In the genomic region with DNA sequence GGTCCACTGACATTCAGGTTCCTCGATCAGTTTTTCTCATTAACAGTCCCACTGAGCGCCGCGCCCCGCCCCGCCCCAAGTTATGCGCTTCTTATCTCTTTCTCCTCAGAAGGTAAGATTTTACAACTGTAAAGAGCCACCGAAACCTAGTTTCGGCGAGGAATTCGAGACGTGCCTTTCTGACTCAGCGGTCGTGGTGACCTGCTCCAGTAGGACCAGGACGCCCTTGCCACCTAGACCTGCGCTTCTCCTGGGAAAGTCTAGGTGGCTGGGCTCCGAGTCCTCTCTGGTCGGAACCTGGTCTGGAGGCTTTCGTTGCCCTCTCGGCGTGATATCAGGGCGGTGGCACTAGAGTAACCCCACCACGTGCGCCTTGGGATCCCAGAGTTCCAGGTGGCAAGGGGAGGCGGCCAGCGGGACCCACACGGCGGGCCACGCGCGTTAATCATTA, we compare ENCODE assay signal across 8 mouse cellular contexts. TPM values are rescaled to one million over a fixed set of nuclear protein-coding genes. Genes with fewer than 3 reads are reported as not detected.
A peak's percentile ranks its signal among the peaks of the same experiment; 100 is the strongest.
DNase-seq lines count a peak whose midpoint lies in the region; ATAC-seq and TF ChIP-seq lines count a peak whose summit lies in the region.

No protein-coding gene starts in this region.

- H3K4me1 ChIP-seq in heart, postnatal 0 days (ENCODE audit: control insufficient read depth, insufficient read depth): peaks cover 35% of the 10 kb centered on the region
- peaks cover 3% of the 10 kb centered on the region for H3K4me1 ChIP-seq in ES-Bruce4 (ENCODE audit: control insufficient read depth, insufficient read depth, low read length)
- peaks cover 26% of the 10 kb centered on the region for H3K4me1 ChIP-seq in forebrain, embryonic 13.5 days
- peaks cover 40% of the 10 kb centered on the region for H3K4me1 ChIP-seq in liver, embryonic 15.5 days (replicated peaks)

- intact Hi-C loops in heart, postnatal 36 days (cut with DNase I): loop anchor here (2.0 to 5.0 kb wide), 2 partner anchors 36 to 56 kb away; no protein-coding TSS in a partner anchor
- intact Hi-C loops in left cerebral cortex, postnatal 10 days (cut with DNase I): no loop called here

- TF ChIP-seq CTCF in heart, postnatal 0 days (IDR thresholded peaks at IDR 0.05; ENCODE audit: low read depth): no peak
- no peak for TF ChIP-seq CTCF in ES-Bruce4 (IDR thresholded peaks at IDR 0.05; ENCODE audit: low read depth, low read length)

- no peak for DNase-seq in heart, postnatal 0 days (ENCODE audit: low spot score)
- no peak for DNase-seq in heart, postnatal 36 days
- no peak for DNase-seq in adrenal gland, adult 2 months
- DNase-seq in left cerebral cortex, postnatal 10 days (ENCODE audit: extremely low spot score in 1 of 2, low spot score in 2 of 2): no peak
- no peak for DNase-seq in urinary bladder, postnatal 14 days (ENCODE audit: low spot score)

- H3K9me3 ChIP-seq in heart, postnatal 0 days (replicated peaks; ENCODE audit: control insufficient read depth, low read length): no peaks in the 10 kb centered on the region
- H3K9me3 ChIP-seq in ES-Bruce4 (replicated peaks; ENCODE audit: control insufficient read depth, insufficient read depth, low read length, poor library complexity, severe bottlenecking): no peaks in the 10 kb centered on the region
- H3K9me3 ChIP-seq in forebrain, embryonic 13.5 days (replicated peaks): no peaks in the 10 kb centered on the region
- no peaks in the 10 kb centered on the region for H3K9me3 ChIP-seq in liver, embryonic 15.5 days (replicated peaks)

- under 1% methylated on average over 31 of the region's 31 CpGs for WGBS in heart, postnatal 0 days
- under 1% methylated on average over 31 of the region's 31 CpGs for WGBS in forebrain, embryonic 13.5 days
- WGBS in liver, embryonic 15.5 days (ENCODE audit: insufficient replicate concordance): under 1% methylated on average over 31 of the region's 31 CpGs

- 0 out of 2 replicates have a peak, but pooled peaks cover 16% of the 10 kb centered on the region for H3K27me3 ChIP-seq in heart, postnatal 0 days (ENCODE audit: control insufficient read depth, insufficient read depth, low read length)
- no peaks in the 10 kb centered on the region for H3K27me3 ChIP-seq in ES-Bruce4 (ENCODE audit: control insufficient read depth, insufficient read depth, low read length, poor library complexity, severe bottlenecking)
- peaks cover 70% of the 10 kb centered on the region for H3K27me3 ChIP-seq in forebrain, embryonic 13.5 days
- peaks cover 95% of the 10 kb centered on the region for H3K27me3 ChIP-seq in liver, embryonic 15.5 days

- peak overlapping the region; percentile 94 for H3K4me2 ChIP-seq in heart, postnatal 0 days (ENCODE audit: low read depth, low read length)
- H3K4me2 ChIP-seq in forebrain, embryonic 13.5 days: peak overlapping the region; percentile 95
- H3K4me2 ChIP-seq in liver, embryonic 15.5 days: peak overlapping the region; percentile 63

- peak; percentile 24; the same call in 1 of the 2 replicates for ATAC-seq in heart, postnatal 0 days (ENCODE audit: insufficient read depth, low read depth)
- no peak for ATAC-seq in forebrain, embryonic 13.5 days
- no peak for ATAC-seq in liver, embryonic 15.5 days (ENCODE audit: insufficient read depth)

- H3K36me3 ChIP-seq in heart, postnatal 0 days (replicated peaks; ENCODE audit: control insufficient read depth, insufficient read depth, low read length): no peaks in the 10 kb centered on the region
- H3K36me3 ChIP-seq in ES-Bruce4 (ENCODE audit: control insufficient read depth, insufficient read depth, low read length, poor library complexity, severe bottlenecking): no peaks in the 10 kb centered on the region
- H3K36me3 ChIP-seq in forebrain, embryonic 13.5 days (ENCODE audit: poor library complexity, severe bottlenecking): no peaks in the 10 kb centered on the region
- no peaks in the 10 kb centered on the region for H3K36me3 ChIP-seq in liver, embryonic 15.5 days (replicated peaks)

- TF ChIP-seq EP300 in heart, postnatal 0 days (IDR thresholded peaks at IDR 0.05; ENCODE audit: low read depth): no peak
- TF ChIP-seq EP300 in ES-Bruce4 (IDR thresholded peaks at IDR 0.05; ENCODE audit: insufficient read depth, low read depth, low read length): no peak

- no peak for TF ChIP-seq POLR2A in ES-Bruce4 (IDR thresholded peaks at IDR 0.05; ENCODE audit: insufficient read depth, low read length)

- H3K9ac ChIP-seq in heart, postnatal 0 days (replicated peaks; ENCODE audit: low read depth, low read length): peak overlapping the region; percentile 81
- H3K9ac ChIP-seq in ES-Bruce4 (ENCODE audit: low read depth, poor library complexity, severe bottlenecking): peak overlapping the region; percentile 88
- peak overlapping the region; percentile 62 for H3K9ac ChIP-seq in forebrain, embryonic 13.5 days
- H3K9ac ChIP-seq in liver, embryonic 15.5 days: peak overlapping the region; percentile 56; the same call in 1 of the 2 replicates

- peak overlapping the region; percentile 92 for H3K4me3 ChIP-seq in heart, postnatal 0 days (ENCODE audit: low read depth, low read length)
- H3K4me3 ChIP-seq in ES-Bruce4 (ENCODE audit: low read depth, low read length): peak overlapping the region; percentile 84
- peak overlapping the region; percentile 58 for H3K4me3 ChIP-seq in forebrain, embryonic 13.5 days
- peak overlapping the region; percentile 62 for H3K4me3 ChIP-seq in liver, embryonic 15.5 days (replicated peaks)

- peak overlapping the region; percentile 91 for H3K27ac ChIP-seq in heart, postnatal 0 days (ENCODE audit: low read depth)
- no peak overlapping the region for H3K27ac ChIP-seq in ES-Bruce4 (ENCODE audit: insufficient read depth, low read length)
- no peak overlapping the region for H3K27ac ChIP-seq in forebrain, embryonic 13.5 days
- peak overlapping the region; percentile 68 for H3K27ac ChIP-seq in liver, embryonic 15.5 days (replicated peaks)

RNA-seq across cellular contexts. Expression of gene Plekhg3, which starts 2.3 kb away (rescaled TPM):
- total RNA-seq in heart, postnatal 0 days (2014; rRNA removed; ENCODE audit: low replicate concordance): 17.7 and 21.7 TPM in 2 replicates
- polyA plus RNA-seq in heart, postnatal 0 days (2015; fragmentation: Nextera tagmentation; extraction: Ambion mirVana): 3.7 TPM in 2 replicates
- total RNA-seq in heart, postnatal 36 days (2021): 10 to 100 TPM; 13.2 to 15.2 TPM
- 25.3 and 28.5 TPM in 2 replicates for polyA plus RNA-seq in ES-Bruce4 (2011; ENCODE audit: insufficient read depth, insufficient read length, low read depth, missing spikeins)
- 0.63 and 0.97 TPM in 2 replicates for polyA plus RNA-seq in forebrain, embryonic 13.5 days (2015; fragmentation: Nextera tagmentation; extraction: Ambion mirVana)
- polyA plus RNA-seq in liver, embryonic 15.5 days (2015; fragmentation: Nextera tagmentation; extraction: Ambion mirVana): 3.3 and 4.1 TPM in 2 replicates
- total RNA-seq in adrenal gland, adult 2 months (2021): 10 to 100 TPM in 1 of 2 experiments, 1 to 10 TPM in 1; 9.9 to 17.5 TPM
- 5.1 and 7.9 TPM in 2 replicates for polyA plus RNA-seq in adrenal gland, adult 2 months (2012; rRNA removed)
- 1 to 10 TPM; 3.8 to 4.8 TPM for total RNA-seq in left cerebral cortex, postnatal 10 days (2021)

Comparison
In these comparisons a context has a peak if more than half of its experiments do, and no peak if none do; other contexts are left out.
1. H3K27ac ChIP-seq: peak in heart, postnatal 0 days (single experiment) and liver, embryonic 15.5 days (single experiment); none in ES-Bruce4 (single experiment) and forebrain, embryonic 13.5 days (single experiment).
2. Peak in every context shown above with its lines, with median percentiles within 50 percentile points of each other: H3K4me2 ChIP-seq, H3K4me3 ChIP-seq and H3K9ac ChIP-seq.